Mouse (Mus musculus) adrenal gland, adult 2 months (tissue): ENCODE results near the gene Atpaf2. TPM values are rescaled to one million over a fixed set of nuclear protein-coding genes. Genes with fewer than 3 reads are reported as not detected.

Experiments used
- polyA plus RNA-seq: library from polyadenylated mRNA; depleted of rRNA; stranded (reverse); fragments of >200 nt; gene quantifications from 2 replicates; pipeline ENCODE4 v1.2.3, GENCODE M21; 2012; rRNA removed
- total RNA-seq, 2 experiments: library from RNA; stranded (reverse); gene quantifications; 2 replicates each; pipeline ENCODE4 v1.2.3; 2021

Atpaf2 gene
- total and polyA plus RNA-seq, 3 experiments = 48.7 to 90.9 (median 81.2) TPM

Other genes starting within 250 kb of the Atpaf2 start
- gene Srebf1, start 195.9 kb downstream of the Atpaf2 start, total RNA-seq = 100 to 1,000 TPM; 201 to 250 TPM
- 661 and 745 TPM in 2 replicates for gene Srebf1, start 195.9 kb downstream of the Atpaf2 start, polyA plus RNA-seq
- 10 to 100 TPM; 71.9 to 78.5 TPM for gene Tom1l2, start 65.6 kb downstream of the Atpaf2 start, total RNA-seq
- 159 and 181 TPM in 2 replicates for gene Tom1l2, start 65.6 kb downstream of the Atpaf2 start, polyA plus RNA-seq
- gene Drc3, start 65.1 kb downstream of the Atpaf2 start, total RNA-seq = 1 to 10 TPM in 1 of 2 experiments, under 1 TPM in 1; 0.61 to 1.5 TPM
- gene Drc3, start 65.1 kb downstream of the Atpaf2 start, polyA plus RNA-seq = 0.90 and 1.0 TPM in 2 replicates
- 10 to 100 TPM; 45.9 to 53.9 TPM for gene Gid4, start 1.3 kb downstream of the Atpaf2 start, total RNA-seq
- 52.7 and 56.1 TPM in 2 replicates for gene Gid4, start 1.3 kb downstream of the Atpaf2 start, polyA plus RNA-seq
- gene Drg2, start 36.1 kb upstream of the Atpaf2 start, total RNA-seq = 10 to 100 TPM; 63.2 to 72.2 TPM
- 36.6 and 40.5 TPM in 2 replicates for gene Drg2, start 36.1 kb upstream of the Atpaf2 start, polyA plus RNA-seq
- gene Myo15, start 50.9 kb upstream of the Atpaf2 start, total RNA-seq = under 1 TPM; 0.14 to 0.20 TPM
- 0.26 and 0.47 TPM in 2 replicates for gene Myo15, start 50.9 kb upstream of the Atpaf2 start, polyA plus RNA-seq
- gene Alkbh5, start 117.9 kb upstream of the Atpaf2 start, total RNA-seq = 10 to 100 TPM; 93.8 to 98.1 TPM
- 37.9 and 39.3 TPM in 2 replicates for gene Alkbh5, start 117.9 kb upstream of the Atpaf2 start, polyA plus RNA-seq